Mouse (Mus musculus) gastrocnemius, adult 8-10 months (tissue): ENCODE data around the gene Elavl1. TPM values are rescaled to one million over a fixed set of nuclear protein-coding genes. Genes with fewer than 3 reads are reported as not detected.
"Not testable (repeated sequence)": the region's sequence is repeated elsewhere in the genome, so short reads cannot be mapped to it uniquely, and the experiment has no call there.

Experiments used
- DNase-seq, 2 experiments: peaks; one replicate each; pipeline ENCODE4 v3.0.0; 2022; ENCODE audit warnings: low spot score in 2 of 2
- total RNA-seq, 4 experiments: library from RNA; stranded (reverse); gene quantifications; 2 replicates each; pipeline ENCODE4 v1.2.4; 2022

Elavl1 gene
- total RNA-seq, 4 experiments from 2014 or later = 39.7 to 49.1 (median 44.2) TPM

- no peak for DNase-seq
These were observed 66.5 kb downstream of the Elavl1 start for GRCm38 (mm10) chr8:4258678-4259077.

GRCm38 (mm10) chr8:4258233-4258632, 67.0 kb downstream of the Elavl1 start:
- DNase-seq = peak in 1 of 2 experiments; percentile 50

DNA sequence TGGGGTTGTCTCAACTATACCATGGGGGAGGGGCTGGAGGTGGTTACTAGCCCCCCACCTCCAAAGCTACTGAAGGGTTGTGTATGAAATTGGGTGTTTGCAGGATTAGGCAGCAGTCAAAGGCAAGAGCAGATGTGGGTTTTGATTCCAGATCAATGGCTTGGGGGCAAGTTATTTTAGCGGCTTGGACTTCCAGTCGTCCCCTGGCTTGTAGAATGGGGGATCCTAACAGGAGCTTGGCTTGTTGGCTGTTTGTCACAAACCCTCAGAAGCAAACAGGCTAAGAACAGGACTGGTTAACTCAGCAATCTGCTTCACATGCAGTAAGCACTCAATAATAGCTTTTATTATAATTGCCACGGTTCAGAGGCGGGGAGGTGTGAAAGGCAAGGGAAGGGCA, 67.9 kb downstream of the Elavl1 start:
- no peak for DNase-seq

- DNase-seq = no peak
These were observed 68.3 kb downstream of the Elavl1 start for GRCm38 (mm10) chr8:4256911-4257310.

DNA sequence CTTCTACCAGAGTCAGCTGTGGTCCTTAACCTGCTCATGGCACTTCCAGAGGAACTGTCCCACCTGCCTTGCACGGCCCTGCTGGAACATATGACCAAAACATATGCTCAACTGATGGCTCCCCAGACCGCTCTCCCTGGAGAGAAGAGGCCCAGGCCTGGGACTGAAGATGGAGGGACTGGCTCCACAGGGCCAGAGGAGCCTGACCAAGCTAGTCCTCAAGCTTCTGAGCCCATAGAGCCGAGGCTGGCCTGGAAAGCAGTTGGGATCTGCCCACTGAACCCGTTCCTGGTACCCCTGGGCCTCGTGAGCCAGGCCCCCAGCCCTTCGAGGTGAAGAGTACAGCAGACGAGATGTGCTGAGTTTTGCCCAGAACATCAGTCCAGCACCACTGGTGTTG, 69.7 kb downstream of the Elavl1 start:
- not testable (repeated sequence) for DNase-seq

- no peak for DNase-seq
These were observed 71.2 kb downstream of the Elavl1 start for GRCm38 (mm10) chr8:4254001-4254400.

GRCm38 (mm10) chr8:4252934-4253841, 72.0 kb downstream of the Elavl1 start, which contains the start of gene Snapc2:
Snapc2 (plus strand) TSS chr8:4253080.
- peak; percentile 88 to 93 for DNase-seq

DNA sequence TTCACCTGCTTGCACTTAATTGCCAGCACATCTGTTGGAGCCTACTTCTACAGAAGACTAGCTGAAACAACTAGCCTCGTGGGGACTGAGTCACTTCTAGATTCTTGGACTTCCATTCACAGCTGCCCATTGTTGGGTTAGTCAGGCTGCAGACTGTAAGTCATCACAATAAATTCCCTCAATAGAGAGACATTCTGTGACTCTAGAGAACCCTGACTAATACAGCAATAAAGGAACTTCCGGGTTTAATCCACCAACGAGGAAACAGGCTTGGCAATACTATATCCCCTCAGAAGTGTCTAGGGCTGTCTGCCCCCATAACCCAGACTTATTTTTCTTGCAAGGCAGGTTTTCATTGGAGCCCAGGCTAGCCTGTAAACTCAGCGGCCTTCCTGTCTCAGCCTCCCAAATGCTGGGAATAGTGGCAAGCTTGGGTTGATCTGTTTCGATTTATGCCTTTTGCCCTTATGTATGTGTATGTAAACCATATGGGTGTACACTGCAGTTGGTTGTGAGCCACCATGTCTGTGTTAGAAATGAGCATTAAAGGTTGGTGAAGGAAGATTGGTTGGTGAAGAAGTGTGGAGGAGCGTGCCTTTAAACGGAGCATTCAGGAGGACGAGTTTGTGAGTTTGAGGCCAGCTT, 73.0 kb downstream of the Elavl1 start:
- DNase-seq = no peak

DNA sequence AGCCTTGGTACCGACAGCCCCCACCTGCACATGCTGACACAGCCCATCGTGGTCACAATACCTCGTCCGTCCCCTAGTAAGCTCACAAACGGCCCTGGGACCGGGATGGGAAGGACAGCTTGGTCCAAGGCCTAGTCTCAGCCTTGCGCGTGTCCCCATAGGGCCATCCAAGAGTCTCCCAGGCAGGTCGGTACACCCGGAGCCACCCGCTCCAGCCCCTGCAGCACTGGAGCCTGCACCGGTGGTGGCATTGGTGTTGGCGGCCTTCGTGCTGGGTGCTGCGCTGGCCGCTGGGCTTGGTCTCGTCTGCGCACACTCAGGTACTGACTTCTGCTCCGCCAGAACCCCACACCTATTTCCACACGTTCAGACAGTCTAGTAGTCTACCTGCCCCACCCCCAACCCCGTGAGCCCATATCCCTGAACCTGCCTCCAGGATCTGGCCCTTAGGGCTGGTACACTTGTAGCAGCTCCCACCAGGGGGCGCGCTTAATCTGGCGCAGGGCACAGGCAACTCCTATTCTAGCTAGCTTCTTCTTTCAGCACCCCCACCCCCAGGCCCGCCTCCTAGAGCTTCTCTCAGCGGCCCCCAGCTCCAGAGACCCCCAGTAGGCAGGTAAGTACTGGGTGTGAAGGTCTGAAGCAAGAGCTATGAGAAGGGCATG, 74.8 kb downstream of the Elavl1 start:
- DNase-seq = peak; percentile 57 to 81

GRCm38 (mm10) chr8:4249213-4249612, 76.0 kb downstream of the Elavl1 start:
- DNase-seq = no peak

- no peak for DNase-seq
These were observed 77.2 kb downstream of the Elavl1 start, which contains the start of gene Tgfbr3l for GRCm38 (mm10) chr8:4247951-4248540. Tgfbr3l (plus strand) TSS chr8:4248214.

- DNase-seq = no peak
These were observed 78.0 kb downstream of the Elavl1 start for GRCm38 (mm10) chr8:4247241-4247640.

GRCm38 (mm10) chr8:4245737-4246136, 79.5 kb downstream of the Elavl1 start:
- no peak for DNase-seq

GRCm38 (mm10) chr8:4245061-4245460, 80.2 kb downstream of the Elavl1 start:
- no peak for DNase-seq

GRCm38 (mm10) chr8:4239193-4239890, 85.9 kb downstream of the Elavl1 start:
- DNase-seq = no peak

DNA sequence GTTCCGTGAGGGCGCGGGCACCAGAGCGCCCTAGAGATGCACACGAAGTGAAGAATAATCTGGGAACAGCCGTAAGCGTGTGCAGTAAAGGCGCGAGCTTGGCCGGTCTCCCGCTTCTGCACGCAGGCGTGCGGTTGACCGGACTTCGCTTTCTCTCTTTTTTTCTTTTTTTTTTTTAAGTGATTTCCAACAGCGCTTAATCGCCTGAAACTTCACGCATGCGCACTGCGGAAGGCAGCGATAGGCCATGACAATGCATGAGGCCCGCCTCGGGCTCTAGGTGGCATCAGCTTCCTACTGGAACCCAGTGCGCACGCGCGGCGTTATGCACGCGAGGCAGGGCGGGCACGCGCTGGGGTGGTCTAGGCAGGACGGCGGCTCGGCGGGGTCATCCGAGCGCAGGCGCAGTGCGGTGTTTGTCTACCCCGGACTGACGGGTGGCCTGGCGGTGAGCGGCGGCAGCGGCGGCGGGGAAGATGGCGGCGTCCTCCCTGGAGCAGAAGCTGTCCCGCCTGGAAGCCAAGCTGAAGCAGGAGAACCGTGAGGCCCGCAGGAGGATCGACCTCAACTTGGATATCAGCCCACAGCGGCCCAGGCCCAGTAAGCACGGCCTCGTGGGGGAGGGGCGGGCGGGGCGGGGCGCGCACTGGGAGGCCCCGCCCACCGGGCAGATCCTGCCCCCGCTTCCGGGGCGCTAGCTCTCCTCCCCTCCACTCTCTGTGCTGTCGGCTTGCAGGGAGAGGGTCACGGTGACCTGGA, 86.6 kb downstream of the Elavl1 start, which contains the start of the genes Map2k7 and Gm49320:
Gene Map2k7, plus strand, starts transcription at position 307 of the 759 bp plus-strand sequence.
Gene Gm49320, plus strand, starts transcription at position 432 of the 759 bp plus-strand sequence.
- peak; percentile 100 for DNase-seq

DNA sequence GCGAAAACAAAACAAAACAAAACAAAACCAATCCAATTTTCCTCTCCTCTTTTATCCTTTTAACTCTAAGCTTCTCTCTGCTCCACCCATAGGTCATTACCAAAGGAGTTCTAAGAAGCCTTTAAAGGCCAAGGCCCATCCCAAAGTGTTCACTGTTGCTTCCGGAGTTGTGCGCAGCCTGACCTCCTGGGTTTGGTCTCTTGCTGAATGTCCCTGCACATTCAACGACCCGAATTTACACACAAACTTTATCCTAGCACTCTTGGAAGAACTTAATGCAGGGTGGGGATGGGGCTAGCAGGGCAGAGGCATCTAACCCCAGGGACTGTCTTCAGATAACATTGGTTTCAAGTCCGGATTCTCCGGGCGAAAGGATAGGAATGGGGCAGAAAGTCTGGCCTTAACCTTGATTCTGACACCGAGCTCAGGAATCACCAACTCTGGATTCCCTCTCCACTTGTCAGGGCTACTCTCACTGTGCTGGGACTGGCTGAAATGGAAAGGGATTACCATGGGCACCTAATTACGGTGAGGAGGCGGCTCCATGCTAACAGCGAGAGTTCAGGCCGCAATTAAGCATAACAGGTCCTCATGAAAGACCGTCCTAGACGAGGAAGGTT, 87.3 kb downstream of the Elavl1 start:
- no peak for DNase-seq
